Mouse (Mus musculus) hematopoietic stem cell, adult 5-6 weeks (primary cell): ENCODE results near the gene Dock4. TPM values are rescaled to one million over a fixed set of nuclear protein-coding genes. Genes with fewer than 3 reads are reported as not detected.

ENCODE experiments used
- ATAC-seq, 2 experiments: fragments of 125-278 bp in 1 of 2; replicated peaks in 1 of 2; 2 replicates each; pipeline ENCODE4 v1.8.0; 2016 to 2017; ENCODE audit warnings: inconsistent platforms in 2 of 2, mild to moderate bottlenecking in 2 of 2, moderate number of reproducible peaks in 2 of 2, low read depth in 1 of 2, moderate TSS enrichment in 1 of 2; ENCODE audit not compliant: low FRiP score in 2 of 2, poor library complexity in 2 of 2, severe bottlenecking in 2 of 2, insufficient read depth in 1 of 2, low TSS enrichment in 1 of 2
- total RNA-seq: library from RNA; stranded (forward); fragments of 172-1452, 232-1000 nt; gene quantifications from 2 replicates; pipeline ENCODE4 v1.2.3, GENCODE M21; 2017

The Dock4 gene
- total RNA-seq, 1 experiment from 2014 or later, result 0.65 TPM

DNA sequence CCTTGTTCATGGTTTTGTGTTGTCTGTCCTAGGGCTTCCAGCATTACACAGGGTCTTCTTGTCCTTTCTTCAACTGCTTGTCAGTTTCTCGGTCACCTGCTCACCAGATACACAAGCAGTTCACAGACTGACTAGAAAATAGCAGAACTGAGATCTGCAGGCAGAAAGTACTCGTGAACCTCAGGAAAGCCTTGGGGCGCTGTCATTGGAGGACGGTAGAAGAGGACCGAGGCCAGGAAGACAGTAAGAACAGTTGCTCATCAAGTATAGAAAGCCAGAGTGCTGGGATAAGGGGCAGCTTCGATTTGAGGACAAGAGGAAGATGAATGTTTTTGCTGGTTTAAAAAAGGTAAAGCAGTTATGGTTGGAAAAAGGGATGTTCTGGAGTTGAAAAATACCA lies 92.6 kb downstream of the Dock4 start:
- no peak for ATAC-seq

DNA sequence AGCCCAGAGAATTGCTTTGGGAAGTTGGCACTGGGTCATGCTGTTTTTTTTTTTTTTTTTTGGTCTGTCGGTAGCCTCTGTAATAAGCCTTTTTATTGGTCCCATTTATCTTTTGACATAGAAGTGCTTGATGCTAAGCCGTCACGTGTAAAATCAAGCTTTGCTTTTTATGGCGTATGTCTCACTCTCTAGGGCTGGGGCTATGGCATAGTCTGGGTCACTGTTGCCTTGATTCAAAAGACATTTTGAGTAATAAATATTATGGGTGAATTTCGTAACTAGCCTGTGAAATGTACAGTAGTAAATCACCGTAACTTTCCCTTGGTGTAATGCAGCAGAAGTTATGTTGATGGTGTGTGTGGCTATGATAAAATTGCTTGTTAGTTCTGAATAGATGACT lies 93.0 kb downstream of the Dock4 start:
- no peak for ATAC-seq

DNA sequence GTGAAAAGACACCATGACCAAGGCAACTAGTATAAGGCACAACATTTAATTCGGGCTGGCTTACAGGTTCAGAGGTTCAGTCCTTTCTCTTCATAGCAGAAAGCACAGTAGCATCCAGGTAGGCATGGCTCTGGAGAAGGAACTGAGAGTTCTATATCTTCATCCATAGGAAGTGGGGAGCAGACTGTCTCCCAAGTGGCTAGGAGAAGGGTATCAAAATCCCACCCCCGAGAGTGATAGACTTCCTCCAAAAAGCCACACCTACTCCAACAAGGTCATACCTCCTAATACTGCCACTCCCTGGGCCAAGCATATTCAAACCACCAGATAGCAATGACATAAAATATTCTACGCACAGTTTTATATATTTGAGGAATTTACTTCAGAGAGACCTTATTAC lies 98.5 kb downstream of the Dock4 start:
- ATAC-seq, result no peak

DNA sequence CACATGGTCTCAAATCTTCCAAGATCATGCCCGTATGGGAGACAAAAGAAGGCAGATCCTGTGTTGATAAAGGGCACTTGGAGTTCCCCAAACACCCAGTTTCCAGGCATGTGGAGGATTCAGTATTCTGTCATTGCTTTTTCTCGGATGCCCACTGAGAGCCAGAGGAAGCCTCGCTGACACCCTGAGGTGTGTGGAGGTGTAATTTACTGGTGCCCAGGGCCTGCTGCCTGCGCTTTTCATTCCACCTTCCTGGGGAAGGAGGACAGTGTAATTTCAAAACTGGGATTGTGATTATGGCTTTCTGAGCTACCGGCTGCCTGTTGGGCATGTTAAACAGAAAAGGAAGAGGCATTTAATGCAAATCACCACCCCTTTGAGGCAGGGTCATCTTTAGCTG lies 101.1 kb downstream of the Dock4 start:
- ATAC-seq, result no peak

DNA sequence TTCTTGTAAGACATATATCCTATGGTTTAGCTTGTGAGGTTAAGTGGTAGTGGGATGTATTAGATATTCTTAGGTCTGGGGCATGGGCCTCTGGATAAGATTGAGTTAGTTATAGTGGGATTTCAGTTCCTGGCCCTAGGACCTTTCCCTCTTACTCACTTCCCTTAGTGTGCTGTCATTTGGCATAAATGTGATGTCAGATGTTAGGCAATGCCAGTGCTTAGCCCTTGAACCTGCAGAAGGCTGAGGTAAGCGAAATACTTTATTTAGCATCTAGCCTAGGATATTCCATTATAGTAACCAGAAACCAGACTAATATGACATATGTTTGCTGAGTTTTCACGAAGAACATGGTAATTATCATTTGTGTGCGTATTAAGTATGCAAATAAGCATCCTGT lies 105.6 kb downstream of the Dock4 start:
- ATAC-seq, result no peak

DNA sequence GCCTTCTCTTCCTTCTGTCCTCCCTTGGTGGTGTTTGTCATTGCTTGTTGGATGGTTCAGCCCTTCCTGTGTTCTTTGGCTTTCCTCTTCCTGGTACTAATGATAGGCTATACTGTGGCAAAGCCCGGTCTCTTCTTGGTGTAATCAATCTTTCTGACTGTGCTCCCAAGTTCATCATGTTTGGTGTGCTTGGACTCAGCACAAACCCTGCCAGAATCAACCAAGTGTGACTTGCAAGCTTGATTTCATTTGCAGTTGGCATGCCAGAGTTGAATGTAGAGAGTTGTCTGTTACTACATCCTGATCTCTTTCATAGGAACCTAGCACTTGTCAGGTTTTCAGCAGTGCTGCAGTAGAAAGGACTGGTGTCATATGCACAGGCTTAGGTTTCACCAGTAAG lies 106.4 kb downstream of the Dock4 start:
- ATAC-seq, result no peak

DNA sequence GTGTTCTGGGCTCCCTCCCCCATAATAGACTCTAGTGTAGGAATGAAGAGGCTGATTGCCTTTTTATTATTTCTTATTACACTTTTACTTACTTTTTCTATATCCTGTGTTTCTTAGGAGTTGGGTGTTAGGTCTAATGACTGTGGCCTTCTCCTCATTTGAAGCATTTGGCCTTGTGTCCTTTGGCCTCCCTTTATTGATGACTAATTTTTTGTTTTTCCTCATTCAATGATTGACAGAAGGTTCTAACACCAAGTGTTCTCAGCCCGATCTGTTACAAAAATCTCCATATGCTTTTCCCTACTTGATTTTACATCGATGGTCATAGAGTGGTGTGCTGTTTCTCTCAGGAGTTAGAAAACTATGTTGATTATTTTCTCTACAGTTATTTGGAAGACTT lies 108.2 kb downstream of the Dock4 start:
- ATAC-seq, result no peak

DNA sequence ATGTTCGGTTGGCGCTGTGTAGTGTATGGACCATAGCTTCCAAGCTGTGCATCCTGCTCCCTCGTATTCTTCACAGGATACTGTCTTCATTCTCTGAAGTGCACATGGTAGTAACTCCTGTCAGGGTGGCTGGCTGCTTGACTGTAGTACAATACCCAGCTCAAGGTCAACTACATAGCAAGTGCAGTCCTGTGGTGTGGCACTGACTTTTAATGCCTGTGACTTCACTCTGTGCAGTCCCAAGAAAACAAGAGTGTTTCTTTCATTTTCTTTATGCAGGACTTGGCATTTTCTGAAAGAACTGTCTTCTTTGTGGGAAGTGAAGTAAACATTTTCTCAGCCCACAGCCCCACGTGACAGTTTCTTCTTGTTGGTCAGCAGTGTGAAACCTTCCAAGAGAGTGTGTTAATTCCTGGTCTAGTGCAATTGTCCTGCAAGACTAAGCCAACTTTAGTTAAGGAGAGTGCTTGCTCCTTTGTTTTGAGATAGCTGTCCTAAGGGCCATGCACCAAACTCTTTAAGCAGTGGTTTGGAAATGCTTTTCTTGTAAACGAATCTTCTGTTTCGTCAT lies 109.3 kb downstream of the Dock4 start:
- no peak for ATAC-seq

DNA sequence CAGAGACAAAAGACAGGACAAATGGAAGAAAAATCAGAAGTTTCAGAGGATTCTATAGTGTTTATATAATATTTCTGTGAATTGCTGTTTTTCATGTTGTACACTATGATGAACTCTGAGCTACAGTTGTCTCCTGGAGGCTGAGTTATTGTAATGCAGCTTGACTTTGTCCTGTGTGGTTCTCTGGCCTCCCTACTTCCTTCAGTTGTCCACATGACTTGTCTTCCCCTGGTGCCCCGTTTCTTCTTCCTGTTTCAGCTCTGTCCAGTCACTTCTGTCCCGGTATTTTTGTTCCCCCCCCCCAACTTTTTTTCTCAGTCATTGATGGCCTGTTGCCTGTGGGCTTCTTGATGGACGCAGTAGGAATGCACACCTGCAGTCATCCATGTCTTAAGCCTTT lies 112.8 kb downstream of the Dock4 start:
- ATAC-seq, result peak; percentile 38 to 47; a peak in 1 of 4 replicates

DNA sequence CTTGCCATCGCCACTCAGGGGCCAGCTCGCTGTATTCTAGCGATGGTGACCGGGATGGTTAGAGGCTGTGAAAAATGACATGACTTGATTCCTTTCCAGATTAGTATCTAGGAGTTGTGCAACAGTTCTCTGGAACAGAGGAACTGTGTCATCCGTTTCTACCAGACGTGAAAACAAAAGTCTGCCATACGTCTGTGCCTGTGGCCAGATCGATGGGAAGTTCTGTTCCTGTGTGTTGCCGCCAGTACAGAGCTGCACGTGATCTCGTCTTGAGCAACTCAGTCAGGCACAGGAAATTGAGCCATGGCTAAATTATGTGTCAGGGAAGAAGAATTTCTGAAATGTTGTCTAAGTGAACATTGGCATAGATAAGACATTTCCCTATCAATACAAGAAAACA lies 113.4 kb downstream of the Dock4 start:
- peak; percentile 89 to 91 for ATAC-seq

DNA sequence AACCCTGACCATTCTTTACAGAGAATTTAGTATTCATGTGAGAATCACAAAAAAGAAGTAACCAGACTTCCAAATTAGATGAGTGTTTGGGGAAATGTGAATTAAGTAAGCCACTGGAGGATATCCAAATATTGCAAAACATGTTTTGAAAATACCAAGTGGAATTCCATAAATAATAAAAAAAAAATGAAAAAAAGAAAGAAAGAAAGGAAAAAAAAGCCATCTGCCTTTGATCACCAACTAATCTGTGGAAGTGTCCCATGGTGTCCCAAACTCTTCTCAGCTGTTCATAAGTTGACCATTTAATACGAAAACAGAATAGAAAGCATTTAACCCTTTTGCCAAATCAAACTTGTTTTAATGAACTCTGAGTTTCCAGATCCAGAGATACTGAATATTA lies 118.0 kb downstream of the Dock4 start:
- no peak for ATAC-seq

DNA sequence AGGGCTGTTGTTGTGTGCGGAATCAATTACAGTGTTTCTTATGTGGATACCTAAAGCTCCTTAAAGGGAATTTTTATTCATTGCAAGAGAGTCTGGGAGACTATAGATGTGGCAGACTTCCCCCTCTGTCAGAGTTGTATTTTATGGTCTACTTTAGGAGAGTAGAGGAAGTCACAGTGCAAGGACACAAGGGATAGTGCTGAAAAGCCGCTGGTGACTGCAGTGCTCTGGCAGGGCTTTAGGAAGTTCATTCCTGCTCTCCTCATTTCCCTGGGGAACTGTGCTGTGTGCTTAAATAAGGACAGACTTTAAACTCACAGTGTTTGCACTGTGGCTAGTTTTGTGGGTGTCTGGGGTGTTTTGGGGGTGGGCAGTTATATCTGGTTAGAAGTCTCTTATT lies 118.5 kb downstream of the Dock4 start:
- ATAC-seq, result peak in 1 of 2 experiments; percentile 50; a peak in 2 of 4 replicates

DNA sequence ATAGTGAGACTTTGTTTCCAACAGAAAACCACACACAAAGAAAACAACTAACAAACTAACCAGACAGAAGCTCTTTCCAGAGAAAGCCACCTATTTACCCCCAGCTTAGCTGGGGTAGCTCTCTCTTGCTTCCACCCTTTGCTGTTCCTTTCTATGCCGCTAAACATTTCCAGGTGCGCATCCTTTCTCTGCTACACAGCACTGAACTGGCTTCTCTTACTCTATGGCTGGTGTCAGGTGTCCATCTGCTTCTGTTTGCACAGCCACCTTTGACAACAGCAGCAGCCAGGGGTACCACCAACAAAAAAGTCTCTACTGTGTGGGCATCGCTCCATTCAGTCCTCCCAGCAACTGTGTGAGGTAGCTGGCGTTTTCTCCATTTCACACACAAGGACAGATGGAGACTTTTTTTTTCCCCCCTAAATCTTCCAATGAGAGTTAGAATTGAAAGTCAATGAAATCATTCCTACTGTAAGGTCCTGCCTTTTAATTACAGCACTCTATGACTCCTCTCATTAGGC lies 122.7 kb downstream of the Dock4 start:
- ATAC-seq, result no peak

DNA sequence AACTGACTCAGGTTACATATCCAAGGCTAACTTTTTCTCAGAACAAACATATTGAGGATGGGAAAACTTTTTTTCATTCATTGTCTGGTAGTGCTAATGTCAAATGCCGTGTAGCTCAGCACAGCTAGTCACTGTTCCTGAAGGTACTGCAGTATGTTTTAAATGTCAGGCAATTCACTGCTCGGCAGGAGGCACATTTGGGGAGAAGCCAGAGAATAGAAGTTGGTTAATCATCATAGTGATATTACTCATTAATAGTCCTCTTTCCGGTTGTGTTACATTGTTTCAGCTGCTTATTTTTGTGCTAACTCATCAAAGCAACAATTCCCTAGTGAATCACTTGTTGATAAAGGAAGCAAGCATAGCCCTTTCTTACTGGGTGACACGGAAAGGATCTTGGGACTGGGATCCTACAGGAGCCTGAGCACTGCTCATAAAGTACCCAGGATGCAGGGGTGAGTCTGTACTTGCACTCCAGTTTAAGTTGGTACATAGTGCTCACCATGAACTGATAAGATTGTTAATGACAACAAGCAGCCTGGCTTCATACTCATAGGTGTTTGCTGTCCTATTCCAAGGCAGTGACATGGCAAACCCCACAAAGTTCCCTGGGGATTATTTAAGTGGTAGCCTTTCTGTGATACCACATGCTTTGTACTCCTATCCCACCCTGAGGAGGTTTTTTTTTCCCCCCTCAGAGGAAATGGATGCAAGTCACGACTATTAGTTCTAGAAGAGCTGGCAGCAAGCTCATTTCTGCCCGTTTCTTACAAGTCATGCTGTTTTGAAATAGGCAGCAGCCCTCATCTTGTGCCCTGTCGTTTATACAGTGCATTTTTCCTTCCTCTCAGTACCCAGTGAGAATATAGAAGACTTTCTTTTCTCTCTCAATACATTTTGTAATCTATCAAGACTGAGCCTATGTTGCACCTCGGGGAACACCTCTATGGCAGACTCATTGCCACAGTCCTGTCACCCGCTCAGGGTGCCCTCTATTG lies 123.5 kb downstream of the Dock4 start:
- peak; percentile 32 to 48; a peak in 1 of 4 replicates for ATAC-seq

DNA sequence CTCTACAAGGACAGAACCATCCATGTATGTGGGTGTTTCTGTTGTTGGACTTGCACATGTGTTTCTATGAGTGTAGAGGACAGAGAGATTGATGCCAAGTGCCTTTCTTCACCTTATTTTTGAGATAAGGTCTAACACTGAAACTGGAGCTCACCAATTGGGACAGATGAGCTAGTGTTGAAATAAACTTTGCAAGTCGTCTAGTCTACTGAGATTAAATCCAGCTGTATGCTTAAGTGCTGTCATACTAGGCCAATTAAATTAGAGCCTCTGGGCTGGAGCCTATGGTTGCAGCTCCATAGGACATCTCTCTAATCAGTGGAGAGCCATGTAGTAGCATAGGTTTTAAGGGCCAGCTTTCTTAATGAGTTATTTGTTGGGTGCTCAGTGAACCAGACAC lies 124.5 kb downstream of the Dock4 start:
- no peak for ATAC-seq

DNA sequence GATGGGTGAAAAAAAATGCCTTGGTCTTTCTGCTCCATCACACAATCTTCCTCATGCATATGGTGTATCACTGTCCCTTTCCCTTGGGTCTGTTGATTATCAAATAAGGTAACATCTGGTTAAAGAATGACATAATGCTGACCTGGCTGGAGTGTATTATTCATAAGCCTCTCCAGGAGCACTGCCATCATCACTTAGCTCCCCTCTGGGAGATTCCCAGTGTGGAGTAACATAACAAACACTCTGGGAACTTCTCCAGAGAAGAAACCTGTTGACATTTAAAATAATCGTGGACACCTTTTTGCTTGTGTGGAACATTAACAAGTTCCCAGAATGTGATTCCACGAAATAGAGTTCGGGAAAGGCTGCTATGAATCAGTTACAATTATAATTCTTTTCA lies 128.3 kb downstream of the Dock4 start:
- ATAC-seq, result no peak

DNA sequence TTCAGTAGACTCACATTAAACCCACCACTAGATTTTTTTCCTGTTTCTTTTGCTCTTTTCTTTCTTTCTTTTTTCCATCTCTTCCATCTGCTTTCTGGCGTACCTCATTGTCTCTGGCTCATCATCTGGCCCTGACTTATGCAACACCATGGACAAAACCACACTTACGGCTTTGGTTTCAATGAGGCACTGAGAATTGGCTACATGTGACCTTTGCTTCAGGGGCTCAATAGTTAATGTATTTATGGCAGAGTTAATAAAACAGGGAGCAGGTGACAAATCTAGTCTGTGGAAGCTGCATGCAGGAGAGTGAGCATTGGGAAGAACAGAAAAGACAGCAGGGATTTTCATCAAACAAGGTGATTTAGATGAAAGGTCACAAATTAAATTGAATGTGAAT lies 131.0 kb downstream of the Dock4 start:
- no peak for ATAC-seq

DNA sequence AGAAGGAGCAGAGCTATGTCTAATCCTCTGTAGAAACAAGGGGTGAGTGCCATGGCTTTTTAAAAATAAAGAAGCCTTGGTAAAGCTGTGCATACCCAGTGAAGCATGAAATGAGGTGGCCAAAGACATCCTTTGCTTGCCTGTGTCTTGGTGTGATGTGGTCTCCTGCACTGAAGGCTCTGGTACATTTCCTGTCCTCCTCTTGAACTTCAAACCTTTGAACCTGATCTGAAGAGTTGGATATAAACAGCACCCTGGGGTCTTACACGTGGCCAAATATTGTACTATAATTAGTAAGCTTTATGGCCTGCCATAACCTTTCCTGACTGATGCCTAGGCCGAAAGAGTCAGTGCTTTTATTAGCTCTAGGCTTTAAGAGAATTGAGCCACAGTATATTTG lies 134.6 kb downstream of the Dock4 start:
- ATAC-seq, result no peak
